Mouse (Mus musculus) heart, adult 2 months (tissue): Measurements from ENCODE around the gene Dok4.

ENCODE experiments used
- CTCF ChIP-seq: fragments of 200-600 bp; IDR thresholded peaks from 2 replicates; pipeline ENCODE4 v1.8.1; 2022; ENCODE audit warnings: antibody characterized with exemption, mild to moderate bottlenecking, moderate library complexity
- POLR2A ChIP-seq: fragments of 200-500 bp; IDR thresholded peaks from 2 replicates; pipeline ENCODE4 v1.6.1; 2011; ENCODE audit warnings: mild to moderate bottlenecking, low read depth, low read length, control low read depth; ENCODE audit not compliant: insufficient read depth

DNA sequence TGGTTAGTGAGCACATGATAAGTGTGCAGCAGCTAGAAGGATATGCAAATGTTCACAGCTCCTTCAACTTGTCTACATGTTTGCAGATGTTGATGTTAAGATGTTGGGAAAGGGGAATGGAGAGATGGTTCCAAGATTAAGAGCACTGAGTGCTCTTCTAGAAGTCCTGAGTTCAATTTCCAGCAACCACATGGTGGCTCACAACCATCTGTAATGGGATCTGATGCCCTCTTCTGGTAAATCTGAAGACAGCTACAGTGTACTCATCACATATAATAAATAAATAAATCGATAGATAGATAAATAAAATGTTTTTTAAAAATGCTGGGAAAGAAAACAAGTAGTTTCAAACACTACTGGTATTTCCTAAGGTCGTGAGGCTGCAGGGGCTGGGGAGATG, 34.9 kb downstream of the Dok4 start:
- TF ChIP-seq POLR2A (no peak), CTCF (peak; percentile 40)
